Mouse (Mus musculus): ENCODE results near the gene Lipo3. TPM values are rescaled to one million over a fixed set of nuclear protein-coding genes. Genes with fewer than 3 reads are reported as not detected.
"Not testable (repeated sequence)": the region's sequence is repeated elsewhere in the genome, so short reads cannot be mapped to it uniquely, and the experiment has no call there.

Gene Lipo3
- total RNA-seq (2021) = 1 to 10 TPM; 4.3 to 4.6 TPM
- long read RNA-seq, experiment 1, partial matches to known transcripts = 0 of 5 reads
- long read RNA-seq, experiment 1, other reads (novel, unspliced or antisense) = 5 of 5 reads
- long read RNA-seq, experiment 2, partial matches to known transcripts = 0 of 14 reads
- long read RNA-seq, experiment 2, other reads (novel, unspliced or antisense) = 11 of 14 reads

DNA sequence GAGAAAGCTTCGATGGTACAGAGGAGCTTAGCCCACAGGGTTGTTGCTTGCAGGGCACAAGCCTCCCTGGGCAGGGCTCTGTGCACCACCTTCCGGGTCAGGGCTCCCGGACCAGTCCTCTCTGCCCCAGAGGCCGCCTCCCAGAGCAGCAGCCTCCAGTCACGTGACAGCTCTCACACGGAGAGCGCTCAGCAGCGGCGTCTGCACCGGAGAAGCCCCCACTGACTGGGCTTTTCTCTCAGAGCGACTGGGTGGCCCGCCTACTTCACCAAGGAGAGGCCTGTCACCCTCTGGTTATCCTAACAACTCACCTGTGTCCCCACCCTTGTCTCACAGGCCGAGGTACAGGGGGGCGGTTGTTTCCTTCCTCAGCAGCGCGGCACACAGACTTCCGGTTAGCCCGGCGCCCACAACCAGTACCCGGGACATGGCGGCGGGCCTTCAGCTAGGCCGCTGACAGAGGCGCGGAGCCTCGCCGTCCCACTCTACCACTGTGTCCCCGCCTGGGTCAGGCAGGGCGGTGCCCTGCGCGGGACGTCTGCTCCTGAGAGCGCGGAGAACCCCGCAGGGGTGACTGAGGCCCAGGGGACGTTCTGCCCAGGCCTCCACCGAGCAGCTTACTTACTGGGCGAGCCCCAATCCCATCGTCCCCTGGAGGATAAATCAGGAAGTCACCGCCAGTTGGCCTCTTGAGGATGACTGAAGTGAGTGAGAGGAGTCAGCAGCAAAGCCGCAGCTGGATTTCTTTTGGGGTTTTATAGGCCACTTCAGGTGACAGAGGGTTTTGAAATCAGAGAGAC, at the start of gene Lipo3:
Gene Lipo3, minus strand, starts transcription at position 665 of the 800 bp plus-strand sequence.
- DNase-seq = peak; percentile 5

DNA sequence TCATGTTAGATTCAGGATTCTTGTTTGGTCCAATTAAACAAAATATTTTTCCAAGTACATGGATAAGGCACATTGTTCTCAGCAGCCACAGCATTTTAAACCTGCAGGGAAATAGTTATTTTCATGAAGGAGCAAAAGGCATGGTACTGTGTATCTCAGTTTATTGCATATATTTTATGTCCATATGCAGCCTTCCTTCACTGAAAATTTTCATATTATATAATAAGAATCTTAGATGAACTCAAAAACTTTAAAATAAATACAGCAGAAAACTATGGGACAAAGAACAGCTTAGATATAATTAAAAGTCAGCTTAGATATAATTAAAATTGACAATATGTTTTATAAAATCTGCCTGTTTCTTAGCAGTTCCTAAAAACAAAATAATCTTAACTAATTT, 25.6 kb upstream of the Lipo3 start, which contains the start of gene Lipo1:
Gene Lipo1, minus strand, starts transcription at position 101 of the 400 bp plus-strand sequence.
- not testable (repeated sequence) for DNase-seq

DNA sequence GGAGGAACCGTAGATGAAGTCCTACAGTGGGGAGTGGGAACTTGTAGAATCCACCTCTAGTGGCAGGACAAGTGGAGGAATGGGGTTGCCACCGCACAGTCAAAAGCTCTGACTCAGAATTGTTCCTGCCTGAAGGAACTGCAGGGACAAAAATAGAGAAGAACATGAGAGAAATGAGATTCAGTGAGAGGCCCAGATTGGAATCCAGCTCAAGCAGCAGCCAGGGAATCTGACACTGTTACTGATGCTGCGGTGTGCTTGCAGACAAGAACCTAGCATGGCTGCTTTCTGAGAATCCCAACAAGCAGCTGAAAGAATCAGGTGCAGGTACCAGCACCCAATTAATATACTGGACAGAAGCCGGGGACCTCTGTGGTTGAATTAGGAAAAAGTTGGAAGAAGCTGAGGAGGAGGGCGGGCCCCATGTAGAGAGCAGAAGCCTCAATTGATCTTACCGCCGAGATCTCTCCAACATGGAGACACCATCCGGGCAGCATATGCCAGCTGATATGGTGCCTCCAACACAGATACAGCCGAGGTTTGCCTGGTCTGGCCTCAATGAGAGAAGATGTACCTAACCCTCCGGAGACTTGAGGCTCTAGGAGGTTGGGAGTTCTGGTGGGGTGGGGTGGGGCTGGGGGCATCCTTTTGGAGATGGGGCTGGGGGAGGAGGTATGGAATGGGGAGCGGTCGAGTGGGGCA, 25.0 kb upstream of the Lipo3 start:
- no peak for DNase-seq

DNA sequence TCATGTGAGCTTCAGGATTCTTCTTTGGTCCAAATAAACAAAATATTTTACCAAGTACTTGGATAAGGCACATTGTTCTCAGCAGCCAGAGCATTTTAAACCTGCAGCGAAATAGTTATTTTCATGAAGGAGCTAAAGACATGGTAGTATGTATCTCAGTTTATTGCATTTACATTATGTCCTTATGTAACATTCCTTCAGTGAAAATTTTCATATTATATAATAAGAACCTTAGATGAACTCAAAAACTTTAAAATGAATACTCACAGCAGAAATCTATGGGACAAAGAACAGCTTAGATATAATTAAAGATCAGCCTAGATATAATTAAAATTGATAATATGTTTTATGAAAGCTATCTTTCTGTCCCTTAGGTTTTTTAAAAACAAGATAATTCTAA, 10.5 kb downstream of the Lipo3 start, which contains the start of gene Lipo2:
Gene Lipo2, minus strand, starts transcription at position 101 of the 400 bp plus-strand sequence.
- not testable (repeated sequence) for DNase-seq

DNA sequence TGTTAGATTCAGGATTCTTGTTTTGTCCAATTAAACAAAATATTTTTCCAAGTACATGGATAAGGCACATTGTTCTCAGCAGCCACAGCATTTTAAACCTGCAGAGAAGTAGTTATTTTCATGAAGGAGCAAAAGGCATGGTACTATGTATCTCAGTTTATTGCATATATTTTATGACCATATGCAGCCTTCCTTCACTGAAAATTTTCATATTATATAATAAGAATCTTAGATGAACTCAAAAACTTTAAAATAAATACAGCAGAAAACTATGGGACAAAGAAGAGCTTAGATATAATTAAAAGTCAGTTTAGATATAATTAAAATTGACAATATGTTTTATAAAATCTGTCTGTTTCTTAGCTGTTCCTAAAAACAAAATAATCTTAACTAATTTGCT, 136.6 kb downstream of the Lipo3 start, which contains the start of gene Gm8978:
Gene Gm8978, minus strand, starts transcription at position 101 of the 400 bp plus-strand sequence.
- not testable (repeated sequence) for DNase-seq

DNA sequence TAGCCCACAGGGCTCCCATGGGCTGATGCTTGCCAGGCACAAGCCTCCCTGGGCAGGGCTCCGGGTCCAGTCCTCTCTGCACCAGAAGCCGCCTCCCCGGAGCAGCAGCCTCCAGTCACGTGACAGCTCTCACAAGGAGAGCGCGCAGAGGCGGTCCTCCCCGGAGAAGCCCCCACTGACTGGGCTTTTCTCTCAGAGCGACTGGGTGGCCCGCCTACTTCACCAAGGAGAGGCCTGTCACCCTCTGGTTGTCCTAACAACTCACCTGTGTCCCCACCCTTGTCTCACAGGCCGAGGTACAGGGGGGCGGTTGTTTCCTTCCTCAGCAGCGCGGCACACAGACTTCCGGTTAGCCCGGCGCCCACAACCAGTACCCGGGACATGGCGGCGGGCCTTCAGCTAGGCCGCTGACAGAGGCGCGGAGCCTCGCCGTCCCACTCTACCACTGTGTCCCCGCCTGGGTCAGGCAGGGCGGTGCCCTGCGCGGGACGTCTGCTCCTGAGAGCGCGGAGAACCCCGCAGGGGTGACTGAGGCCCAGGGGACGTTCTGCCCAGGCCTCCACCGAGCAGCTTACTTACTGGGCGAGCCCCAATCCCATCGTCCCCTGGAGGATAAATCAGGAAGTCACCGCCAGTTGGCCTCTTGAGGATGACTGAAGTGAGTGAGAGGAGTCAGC, 172.0 kb downstream of the Lipo3 start:
- DNase-seq = peak; percentile 44

DNA sequence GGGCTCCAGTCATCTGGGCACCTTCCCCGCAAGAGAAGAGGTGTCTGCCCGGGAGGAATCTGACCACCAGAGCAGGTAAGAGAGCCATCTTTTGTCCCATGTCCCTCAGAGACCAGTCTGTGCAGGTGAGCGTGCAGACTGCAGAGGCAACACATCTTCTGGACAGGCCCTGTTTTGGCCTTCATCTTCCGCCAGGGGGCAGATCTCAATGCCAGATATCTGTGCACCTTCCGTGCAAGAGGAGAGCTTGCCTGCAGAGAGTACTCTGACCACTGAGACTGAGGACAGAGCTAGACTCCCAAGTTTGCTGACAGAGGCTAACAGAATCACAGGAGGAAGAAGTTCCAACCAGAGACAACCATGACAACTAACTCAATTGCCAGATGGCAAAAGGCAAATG, 193.2 kb downstream of the Lipo3 start:
- DNase-seq = not testable (repeated sequence)

DNA sequence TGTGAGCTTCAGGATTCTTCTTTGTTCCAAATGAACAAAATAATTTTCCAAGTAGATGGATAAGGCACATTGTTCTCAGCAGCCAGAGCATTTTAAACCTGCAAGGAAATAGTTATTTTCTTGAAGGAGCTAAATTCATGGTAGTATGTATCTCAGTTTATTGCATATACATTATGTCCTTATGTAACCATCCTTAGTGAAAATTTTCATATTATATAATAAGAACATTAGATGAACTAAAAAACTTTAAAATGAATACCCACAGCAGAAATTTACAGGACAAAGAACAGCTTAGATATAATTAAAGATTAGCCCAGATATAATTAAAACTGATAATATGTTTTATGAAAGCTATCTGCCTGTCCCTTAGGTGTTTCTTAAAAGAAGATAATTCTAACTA, 244.1 kb downstream of the Lipo3 start, which contains the start of gene Lipo4:
Gene Lipo4, minus strand, starts transcription at position 101 of the 400 bp plus-strand sequence.
- DNase-seq = no peak

Small RNA genes within 50 kb of the gene (microRNA-seq; reads per million reads assigned to microRNA genes)
- gene Gm27440 (ENCODE audit: borderline replicate concordance in 2 of 2) = 0 reads per million in 2 experiments

Other genes starting within 250 kb of the Lipo3 start
- gene Lipo4, start 244.2 kb downstream of the Lipo3 start, total RNA-seq (2021) = not detected
- not detected for gene Gm8978, start 136.7 kb downstream of the Lipo3 start, total RNA-seq (2021)
- under 1 TPM in 1 of 2 experiments, not detected in 1; 0.26 TPM for gene Lipo2, start 10.6 kb downstream of the Lipo3 start, total RNA-seq (2021)
- gene Lipo1, start 25.5 kb upstream of the Lipo3 start, total RNA-seq (2021) = not detected
- gene Lipf, start 199.2 kb upstream of the Lipo3 start, total RNA-seq (2021) = not detected
- gene Lipk, start 246.3 kb upstream of the Lipo3 start, total RNA-seq (2021) = not detected